Mouse (Mus musculus) frontal cortex, postnatal 10 days (tissue): ENCODE measurements around the gene Prkar2a.

Experiments
- DNase-seq, 2 experiments: peaks; one replicate each; pipeline ENCODE4 v3.0.0; 2022; ENCODE audit warnings: low spot score in 2 of 2, mixed read lengths in 1 of 2

The Prkar2a gene

DNA sequence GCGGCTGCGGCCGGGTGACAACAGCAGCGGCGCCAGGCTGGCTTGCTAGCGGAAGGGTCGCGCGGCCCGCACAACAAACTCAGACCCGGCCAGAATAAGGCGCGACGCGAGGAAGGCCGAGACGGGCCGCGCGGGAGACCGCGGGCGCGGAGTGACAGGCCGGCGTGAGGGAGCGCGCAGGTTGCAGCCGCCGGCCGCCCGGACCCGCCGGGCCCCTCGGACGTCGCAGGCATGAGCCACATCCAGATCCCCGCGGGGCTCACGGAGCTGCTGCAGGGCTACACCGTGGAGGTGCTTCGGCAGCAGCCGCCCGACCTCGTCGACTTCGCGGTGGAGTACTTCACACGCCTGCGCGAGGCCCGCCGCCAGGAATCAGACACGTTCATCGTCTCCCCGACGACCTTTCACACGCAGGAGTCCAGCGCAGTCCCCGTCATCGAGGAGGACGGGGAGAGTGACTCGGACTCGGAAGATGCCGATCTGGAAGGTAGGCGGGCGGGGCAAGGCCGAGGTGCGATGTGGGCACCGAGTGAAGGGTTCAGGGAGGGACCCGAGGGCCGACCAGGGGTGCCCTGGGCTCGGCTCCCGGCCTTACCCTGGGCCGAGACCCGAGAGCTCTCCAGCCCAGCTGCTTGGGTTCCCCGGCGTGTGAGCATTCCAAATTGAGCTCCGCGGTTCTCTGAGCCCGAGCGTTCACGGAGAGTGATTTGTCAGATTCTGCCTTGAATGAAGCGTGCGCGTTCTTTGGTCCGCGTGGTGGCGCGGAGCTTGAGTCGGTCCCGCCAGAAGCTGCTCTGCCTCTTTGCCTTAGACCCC lies 3.3 kb downstream of the Prkar2a start:
- DNase-seq, result peak; percentile 49 to 69

DNA sequence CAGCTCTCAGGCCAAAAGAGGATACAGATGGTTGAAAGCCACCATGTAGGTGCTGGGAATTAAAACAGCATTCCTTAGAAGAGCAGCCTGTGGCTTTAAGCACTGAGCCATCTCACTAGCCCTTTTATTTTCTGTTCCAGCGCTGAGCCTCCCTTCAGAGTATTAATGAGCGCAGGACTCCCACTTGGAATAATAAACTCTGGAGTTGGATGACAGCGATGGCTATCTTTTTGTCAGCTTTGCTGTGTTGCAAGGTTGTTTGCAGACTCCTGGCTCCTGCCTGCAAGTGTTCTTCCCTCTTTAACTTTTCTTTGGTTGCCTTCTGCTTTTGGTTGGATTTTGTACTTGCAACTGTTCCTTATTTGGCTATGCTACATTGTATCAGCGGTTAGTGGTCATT lies 4.8 kb downstream of the Prkar2a start:
- no peak for DNase-seq

DNA sequence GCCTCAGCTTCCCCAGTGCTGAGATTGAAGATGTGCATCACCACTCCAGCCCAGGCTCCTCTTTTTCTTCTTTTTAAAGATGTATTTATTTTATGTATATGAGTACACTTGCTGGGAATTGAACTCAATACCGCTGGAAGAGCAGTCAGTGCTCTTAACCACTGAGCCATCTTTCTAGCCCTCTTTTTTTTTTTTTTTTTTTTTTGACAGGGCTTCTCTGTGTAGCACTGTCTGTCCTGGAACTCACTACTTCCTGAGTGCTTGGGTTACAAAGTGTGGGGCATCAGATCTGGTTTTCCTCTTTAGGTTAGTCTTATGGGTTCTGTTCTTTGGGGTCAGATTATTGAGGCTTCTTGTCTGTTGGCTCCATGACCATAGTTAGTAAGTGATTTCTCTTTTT lies 5.4 kb downstream of the Prkar2a start:
- DNase-seq, result no peak

DNA sequence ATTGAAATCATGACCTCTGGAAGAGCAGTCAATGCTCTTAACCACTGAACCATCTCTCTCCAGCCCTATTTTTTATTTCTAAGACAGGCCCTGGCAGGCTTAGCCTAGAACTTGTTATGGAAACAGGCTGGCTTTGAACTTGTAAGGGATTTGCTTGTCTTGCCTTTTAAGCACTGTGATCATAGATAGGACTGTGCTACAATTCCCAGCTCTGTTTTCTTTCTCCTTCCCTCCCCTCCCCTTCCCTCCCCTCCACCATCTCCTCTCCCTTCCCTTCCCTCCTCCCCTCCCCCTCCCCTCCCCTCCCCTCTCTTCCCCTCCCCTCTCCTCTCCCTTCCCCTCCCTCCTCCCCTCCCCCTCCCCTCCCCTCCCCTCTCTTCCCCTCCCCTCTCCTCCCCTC lies 13.4 kb downstream of the Prkar2a start:
- DNase-seq, result no peak

DNA sequence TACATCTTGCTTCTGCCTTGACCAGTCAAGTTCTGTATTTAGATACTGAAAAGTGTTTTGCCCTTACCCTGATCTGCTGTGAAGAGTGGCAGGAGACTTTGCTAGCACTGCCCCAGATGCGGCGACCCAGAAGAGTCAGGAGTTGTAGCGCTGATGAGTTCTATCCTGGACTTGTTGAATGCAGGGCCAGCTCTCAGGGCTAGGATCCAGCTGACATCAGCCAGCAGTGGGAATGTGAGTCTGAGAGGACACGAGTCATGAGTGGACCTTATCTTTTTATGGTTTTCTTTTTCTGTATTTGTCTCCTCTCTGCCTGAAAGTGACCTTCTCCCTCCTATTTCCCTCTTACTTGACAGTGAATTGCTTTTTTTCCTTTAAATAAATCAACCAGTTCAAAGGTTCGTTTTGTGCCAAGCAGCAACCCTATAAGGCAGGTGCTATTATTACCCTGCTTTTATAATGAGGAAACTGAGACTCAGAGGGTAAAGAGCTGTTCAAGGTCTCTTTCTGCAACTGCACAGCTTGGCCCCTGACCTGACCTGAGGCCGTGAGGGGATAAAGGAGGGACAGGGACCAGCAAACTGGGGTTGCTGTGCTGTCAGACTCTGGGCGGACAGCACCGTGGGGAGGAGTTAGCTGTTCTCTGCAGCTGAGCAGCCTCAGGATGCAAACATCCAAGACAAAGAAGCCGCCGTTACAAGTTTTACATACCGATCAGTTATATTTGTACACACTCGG lies 14.4 kb downstream of the Prkar2a start:
- DNase-seq, result no peak

DNA sequence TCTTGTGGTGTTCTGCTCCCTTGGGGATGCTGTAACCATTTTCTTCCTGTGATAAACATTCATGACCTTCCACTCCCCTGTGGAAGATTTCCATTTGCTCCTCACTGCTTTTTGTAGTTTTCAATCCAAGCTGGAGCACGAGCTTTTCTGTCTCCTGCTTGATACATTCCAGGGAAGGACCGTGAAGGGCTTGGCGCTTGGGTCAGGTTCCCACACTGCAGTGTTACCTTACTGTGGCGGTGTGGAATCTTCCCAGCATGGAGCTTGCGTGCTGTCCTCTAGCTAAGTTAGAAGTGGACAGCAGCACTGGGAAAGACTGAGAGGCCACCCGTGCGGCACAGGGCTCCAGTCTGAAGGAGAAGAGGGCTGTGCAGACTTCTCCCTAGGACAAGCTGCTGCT lies 15.5 kb downstream of the Prkar2a start:
- no peak for DNase-seq

DNA sequence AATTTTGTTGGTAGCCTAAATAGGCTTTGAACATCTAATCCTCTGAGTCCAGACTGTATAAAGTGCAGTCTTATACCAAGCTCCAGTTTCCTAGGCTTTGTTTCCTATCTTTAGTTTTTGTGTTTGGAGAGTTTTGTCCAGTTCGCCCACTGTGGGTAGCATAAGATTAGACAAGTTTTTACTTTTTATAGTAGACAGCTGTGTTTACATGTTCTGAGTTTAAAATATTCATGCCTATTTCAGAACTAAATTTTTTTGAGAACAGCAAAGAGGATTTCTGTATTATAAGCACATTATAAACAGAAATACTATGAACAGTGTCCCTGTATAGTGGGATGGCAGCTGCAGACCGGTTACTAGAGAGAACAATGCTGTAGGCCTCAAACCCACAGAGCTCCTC lies 18.1 kb downstream of the Prkar2a start:
- DNase-seq, result no peak

DNA sequence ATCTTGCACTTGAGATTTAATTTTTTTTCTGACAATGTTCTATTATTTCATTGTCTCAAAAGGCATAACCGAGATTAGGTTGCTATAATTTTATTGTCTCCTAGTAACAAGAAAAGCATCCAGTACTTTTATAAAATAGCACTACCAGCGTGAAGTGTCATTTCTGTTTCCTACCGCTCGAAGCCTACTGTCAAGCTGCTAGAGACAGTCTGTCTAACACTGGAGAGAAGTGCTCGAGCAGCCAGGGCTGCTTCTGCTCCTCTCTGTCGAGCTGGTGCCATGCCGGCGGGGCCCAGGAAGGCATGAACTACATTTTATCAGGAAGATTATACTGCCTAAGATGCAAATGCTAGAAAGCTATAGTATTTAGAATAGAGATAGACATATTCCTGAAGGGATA lies 19.7 kb downstream of the Prkar2a start:
- DNase-seq, result no peak

DNA sequence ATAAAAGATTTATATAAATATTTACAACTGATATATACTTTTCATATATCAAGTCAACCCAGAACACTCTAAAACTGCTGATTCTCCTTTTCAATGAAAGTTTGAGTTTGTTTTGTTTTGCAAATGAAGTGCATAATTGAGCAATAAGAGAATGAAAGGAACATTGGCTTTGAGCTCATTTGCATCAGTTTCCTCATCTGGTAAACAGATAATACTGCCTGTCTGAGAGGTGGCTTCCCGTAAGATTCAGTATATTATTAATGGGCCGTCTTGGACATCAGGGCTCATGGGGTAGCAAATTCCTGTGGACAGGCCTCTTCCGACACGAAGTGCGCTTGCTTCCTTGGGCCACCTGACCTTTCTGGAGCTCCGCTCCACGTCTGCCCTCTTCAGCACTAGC lies 21.7 kb downstream of the Prkar2a start:
- DNase-seq, result no peak

DNA sequence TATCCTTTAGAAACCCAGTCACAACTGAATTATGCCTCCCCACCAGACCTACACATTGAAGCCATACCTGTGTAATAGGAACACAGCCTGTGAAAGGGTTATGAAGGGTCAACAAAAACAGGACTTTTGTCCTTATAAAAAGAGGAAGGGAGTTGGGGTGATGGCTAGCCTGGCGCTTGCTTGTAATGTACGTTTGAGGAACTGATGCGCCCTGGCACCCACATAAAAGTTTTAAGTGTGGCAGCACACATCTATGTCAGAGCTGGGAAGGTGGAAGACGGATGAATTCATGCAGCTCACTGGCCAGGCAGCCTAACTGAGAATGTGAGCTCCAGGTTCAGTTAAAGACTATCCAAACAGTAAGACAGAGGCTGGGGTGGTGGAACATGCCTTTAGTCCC lies 27.1 kb downstream of the Prkar2a start:
- no peak for DNase-seq

DNA sequence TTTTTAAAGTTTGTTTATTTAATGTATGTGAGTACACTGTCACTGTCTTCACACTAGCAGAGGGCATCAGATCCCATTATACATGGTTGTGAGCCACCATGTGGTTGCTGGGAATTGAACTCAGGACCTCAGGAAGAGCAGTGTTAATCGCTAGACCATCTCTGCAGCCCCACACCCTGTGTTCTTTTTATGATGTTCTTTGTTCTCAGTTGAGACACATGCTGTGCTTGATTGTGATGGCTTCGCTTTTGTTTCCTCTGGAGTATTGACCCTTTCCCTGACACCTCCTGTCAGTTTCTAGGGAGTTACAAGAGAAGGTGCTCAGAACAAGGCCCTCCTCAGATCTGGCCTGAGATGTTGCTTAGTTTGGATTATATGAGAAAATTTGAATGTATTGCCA lies 34.6 kb downstream of the Prkar2a start:
- no peak for DNase-seq

DNA sequence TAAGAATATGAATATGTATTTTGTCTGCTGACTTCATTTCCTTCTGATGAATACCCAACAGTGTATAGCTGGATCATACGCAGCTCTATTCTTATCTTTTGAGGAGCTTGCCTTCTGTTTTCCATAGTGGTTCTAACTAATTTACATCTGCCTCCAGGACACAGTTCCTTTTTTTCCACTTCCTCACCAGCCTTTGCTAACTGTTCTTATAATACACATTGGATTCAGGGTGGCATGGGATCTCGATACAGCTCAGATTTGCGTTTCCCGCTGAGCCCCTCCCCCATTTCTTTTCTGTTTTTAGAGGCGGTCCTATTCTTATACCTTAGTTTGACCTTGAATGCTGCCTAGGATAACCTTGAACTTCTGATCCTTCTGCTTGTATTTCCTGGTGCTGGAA lies 37.0 kb downstream of the Prkar2a start:
- no peak for DNase-seq

DNA sequence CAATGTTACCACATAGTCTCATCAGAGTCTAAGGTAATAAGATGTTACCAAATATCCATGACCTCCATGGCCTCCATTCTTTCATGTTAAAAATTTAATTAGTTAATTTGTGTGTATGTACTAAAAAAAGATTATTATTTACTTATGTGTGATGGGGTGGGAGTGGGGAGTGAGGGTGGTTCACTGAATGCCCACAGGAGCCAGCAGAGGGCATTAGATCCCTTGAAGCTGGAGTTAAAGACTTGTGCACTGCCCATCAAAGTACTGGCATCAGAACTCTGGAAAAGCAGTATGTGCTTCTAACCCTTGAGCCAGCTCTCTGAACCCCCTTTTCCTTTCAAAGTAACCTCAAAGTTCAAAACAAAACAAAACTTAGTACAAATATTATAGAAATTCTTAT lies 39.9 kb downstream of the Prkar2a start:
- no peak for DNase-seq

DNA sequence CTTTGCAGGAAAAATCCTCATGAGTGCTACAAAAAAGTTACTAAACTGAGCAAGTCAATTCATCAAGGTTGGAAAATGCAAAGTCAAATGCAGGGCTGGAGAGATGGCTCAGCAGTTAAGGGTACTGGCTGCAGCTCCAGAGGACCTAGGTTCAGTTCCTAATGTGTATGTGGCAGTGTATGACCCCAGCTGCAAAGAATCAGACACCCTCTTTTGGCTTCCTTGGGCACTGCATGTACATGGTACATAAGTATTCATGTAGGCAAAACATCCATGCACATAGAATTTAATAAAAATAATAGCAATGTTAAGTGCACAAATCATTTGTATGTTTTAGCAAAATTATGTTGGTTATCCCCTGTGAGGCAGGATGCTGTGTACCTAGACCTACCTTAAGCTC lies 43.3 kb downstream of the Prkar2a start:
- no peak for DNase-seq

DNA sequence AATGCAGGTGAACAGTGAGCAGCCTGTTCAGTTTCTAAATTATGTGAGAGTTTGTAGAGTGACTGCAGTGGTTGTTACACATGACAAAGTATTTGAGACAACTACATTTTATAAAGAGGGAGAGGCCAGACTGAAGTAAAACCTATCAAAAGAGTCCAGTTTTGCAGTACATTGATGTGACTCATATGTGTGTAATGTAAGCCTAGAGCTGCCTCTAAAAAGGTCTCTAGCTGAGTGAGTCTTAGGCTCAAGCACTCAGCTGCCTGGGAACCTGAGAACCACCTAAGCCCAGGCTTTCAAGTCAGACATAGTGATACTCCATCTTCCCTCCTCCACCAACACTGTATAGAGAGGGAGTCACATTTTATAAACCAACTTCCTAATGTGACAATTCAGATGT lies 45.5 kb downstream of the Prkar2a start:
- no peak for DNase-seq

DNA sequence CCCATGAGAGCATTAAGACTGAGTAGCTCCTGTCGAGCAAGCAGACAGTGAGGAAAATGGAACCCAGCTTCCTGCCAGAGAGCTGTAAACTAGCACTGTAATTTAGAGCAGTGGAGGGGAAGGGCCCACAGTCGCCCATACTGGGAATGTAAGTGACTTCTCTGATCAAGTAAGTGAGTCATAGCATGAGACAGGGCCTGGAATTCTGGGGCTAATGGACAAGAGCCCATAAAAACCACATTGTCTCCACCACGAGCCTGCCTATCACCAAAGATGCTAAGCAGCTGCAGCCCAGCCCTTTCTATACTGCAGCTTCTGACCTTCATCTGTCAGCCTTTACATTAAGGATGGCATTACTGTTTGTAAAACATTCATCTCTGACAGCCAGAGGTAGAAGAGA lies 50.1 kb downstream of the Prkar2a start:
- no peak for DNase-seq

DNA sequence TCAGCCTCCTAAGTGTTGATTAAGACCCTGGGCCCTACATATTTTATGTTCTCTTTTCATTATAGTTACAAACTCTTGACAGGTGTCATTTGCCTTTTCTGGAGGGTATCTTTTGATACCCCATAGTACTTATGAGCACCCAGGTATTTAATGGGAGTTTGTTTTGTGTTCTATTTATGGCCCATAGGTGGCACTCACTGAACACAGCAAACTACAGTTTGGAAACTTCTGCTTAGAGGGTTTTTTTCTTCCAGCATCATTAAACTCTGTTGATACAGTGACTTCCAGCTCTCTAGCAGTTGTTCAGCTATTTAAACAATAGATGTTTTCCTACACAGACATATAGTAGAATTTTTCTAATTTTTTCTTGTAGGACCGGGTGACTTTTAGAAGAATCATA lies 50.9 kb downstream of the Prkar2a start:
- no peak for DNase-seq

DNA sequence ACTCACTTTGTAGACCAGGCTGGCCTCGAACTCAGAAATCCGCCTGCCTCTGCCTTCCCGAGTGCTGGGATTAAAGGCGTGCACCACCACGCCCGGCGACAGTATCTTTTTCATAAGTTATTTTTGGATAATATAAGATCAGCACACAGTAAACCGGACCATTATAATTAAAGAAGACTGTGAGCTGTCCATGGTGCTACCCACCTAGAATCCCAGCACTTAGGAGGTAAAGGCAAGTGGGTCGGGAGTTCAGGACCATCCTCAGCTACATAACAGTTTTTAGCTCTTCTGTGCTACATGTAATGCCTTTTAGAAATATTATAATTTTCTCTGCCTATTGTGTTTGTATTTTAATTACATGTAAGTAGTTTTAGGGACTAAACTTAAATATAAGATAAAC lies 52.9 kb downstream of the Prkar2a start:
- DNase-seq, result no peak

DNA sequence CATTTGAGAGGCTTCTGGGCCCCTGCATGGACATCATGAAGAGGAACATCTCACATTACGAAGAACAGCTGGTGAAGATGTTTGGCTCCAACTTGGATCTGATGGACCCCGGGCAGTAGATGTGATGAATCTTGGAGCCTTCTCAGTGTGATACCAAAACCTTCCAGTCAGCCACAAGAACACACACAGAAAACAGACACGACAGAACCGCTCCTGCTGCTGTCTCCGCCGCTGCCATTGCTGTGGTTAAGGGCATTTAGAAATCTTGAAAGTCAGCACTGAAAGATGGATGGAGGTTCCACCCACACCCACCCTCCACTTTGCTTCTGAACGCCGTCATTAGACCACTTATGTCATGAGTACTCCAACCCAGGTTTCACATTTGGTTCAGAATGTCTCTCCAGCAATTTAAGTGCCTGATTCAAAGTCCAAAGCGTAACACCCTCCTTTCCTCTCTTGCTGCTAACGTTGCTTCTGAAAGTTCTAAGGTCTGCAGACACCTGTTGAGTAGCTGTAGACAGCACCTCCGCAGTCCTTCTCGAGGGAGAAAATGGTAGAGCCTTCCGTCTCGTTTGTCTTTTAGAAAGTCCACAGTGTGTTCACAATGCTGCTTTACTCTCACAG lies 57.9 kb downstream of the Prkar2a start:
- no peak for DNase-seq

DNA sequence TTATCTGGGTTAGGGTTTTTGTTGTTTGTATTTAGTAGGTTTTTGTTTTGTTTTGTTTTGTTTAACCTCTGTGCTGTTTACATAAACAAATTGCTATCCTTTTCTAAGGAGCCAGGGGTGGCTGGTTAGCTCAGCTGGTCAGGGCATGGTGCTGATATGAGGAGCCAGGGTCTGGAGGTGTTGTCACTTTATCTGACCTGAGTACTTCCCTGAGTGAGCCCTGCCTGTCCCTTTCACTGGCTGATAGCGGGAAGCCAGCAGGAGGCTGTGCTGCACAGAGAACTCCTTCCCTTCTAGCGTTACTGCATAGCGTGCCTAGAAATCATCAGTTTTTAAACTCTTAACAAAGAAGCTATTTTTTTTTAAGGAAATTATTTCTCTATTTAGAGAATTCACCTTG lies 58.6 kb downstream of the Prkar2a start:
- no peak for DNase-seq

DNA sequence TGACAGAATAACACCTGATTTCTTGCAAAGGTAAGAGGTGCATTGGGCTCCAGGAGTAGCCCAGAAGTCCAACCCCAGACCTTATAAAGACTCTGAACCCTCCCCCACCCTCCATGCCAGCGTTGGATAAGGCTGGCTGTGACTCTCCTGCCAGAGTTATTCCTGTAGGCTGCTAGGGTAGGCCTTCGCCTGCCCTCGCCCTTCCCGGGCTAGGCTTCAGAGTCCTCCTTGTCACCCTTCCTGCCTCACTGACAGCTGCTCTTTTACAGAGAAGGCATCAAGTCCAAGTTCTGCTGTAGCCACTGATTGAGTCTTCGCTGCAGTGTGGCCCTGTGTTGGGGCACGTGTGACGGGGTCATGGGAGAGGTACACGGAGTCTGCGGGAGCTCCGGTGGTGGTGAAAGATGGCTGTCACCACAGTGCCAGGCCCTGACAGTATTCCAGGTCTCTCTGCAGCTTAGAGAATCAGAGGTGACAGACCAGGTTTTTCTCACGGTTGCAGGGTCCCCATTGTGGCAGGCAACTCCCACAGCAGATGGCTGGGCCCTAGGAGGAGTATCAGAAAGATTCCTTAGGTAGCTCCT lies 59.6 kb downstream of the Prkar2a start:
- DNase-seq, result no peak

DNA sequence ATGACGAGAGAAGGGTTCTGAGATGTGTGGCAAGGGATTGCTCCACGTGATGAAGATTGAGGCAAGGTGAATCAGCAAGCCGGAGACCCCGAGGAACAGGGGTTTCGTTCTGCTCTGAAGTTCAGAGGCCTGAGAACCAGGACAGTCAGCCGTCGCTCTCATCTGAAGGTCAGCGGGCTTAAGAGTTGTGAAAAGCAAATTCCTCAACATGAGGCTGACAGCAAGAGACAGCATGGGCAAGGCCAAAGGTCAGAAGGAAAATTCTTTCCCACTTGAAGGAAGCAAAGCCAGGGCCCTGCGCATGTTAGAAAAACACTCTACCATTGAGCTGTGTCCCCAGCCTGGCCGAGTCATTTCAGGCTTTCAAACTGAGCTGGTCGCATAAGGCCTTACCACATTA lies 61.5 kb downstream of the Prkar2a start:
- no peak for DNase-seq
